Mouse (Mus musculus): Measurements from ENCODE around the gene Rrp12. TPM values are rescaled to one million over a fixed set of nuclear protein-coding genes. Genes with fewer than 3 reads are reported as not detected.
A peak's percentile ranks its signal among the peaks of the same experiment; 100 is the strongest.
"Not testable (repeated sequence)": the region's sequence is repeated elsewhere in the genome, so short reads cannot be mapped to it uniquely, and the experiment has no call there.

Rrp12 gene
- total RNA-seq, 2 experiments from 2014 or later = 33.0 to 34.1 TPM

DNA sequence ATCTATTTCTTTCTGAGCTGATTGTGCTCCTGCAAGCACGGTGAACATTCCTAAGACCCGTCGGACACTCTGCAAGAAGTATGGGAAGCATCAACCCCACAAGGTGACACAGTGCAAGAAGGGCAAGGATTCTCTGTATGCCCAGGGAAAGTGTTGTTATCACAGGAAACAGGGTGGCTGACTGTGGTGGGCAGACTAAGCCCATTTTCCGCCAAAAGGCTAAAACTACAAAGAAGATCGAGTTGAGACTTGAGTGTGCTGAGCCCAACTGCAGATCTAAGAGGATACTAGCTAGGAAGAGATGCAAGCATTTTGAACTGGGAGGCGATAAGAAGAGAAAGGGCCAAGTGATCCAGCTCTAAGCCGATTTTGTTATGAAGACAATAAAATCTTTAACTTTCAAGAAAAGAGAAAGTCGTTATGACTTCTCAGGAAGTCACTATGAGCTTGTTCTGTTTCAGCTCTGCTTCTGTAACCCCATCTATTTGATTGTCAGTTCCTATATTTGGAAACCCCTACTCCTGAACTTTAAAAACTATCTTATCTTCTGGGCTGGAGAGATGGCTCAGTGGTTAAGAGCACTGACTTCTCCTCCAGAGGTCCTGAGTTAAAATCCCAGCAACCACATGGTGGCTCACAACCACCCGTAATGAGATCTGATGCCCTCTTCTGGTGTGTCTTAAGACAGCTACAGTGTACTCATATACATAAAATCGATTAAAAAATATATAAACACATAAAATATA is 7.0 kb upstream of the Rrp12 start:
- Histone ChIP-seq H3K4me3 (no peak overlapping the region), H3K27ac (no peak overlapping the region)
- intact Hi-C loops (cut with DNase I) = no loop called here
- TF ChIP-seq CTCF (IDR thresholded peaks at IDR 0.05) = no peak
- DNase-seq (ENCODE audit: extremely low spot score in 1 of 2, low spot score in 2 of 2) = no peak

DNA sequence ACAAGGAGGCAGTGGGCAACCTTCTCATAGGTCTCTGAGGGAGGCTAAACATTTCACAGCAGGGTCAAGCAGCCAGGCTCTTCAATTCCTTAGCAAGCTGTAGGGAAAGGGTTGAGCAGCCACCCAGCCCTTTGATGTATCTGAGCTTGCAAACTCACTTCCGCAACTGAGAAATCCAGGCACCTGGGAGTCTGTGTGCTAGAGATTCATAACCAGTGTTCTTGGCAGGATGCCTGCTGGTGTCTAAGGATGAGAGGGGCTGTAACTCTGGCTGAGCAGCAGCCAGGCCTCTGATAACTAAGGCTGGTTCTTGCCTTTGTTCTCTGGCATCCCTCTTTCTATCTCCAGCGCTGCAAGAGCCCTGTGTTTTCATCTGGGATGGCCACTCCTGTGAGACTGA is 5.7 kb upstream of the Rrp12 start:
- TF ChIP-seq CTCF (IDR thresholded peaks at IDR 0.05) = no peak
- intact Hi-C loops (cut with DNase I) = no loop called here
- H3K27ac ChIP-seq = no peak overlapping the region
- no peak for DNase-seq (ENCODE audit: extremely low spot score in 1 of 2, low spot score in 2 of 2)
- H3K4me3 ChIP-seq = no peak overlapping the region

- no peak overlapping the region for H3K4me3 ChIP-seq
- H3K27ac ChIP-seq = no peak overlapping the region
- TF ChIP-seq CTCF (IDR thresholded peaks at IDR 0.05) = no peak
- DNase-seq (ENCODE audit: extremely low spot score in 1 of 2, low spot score in 2 of 2) = no peak
- intact Hi-C loops (cut with DNase I) = no loop called here
These were observed 4.6 kb upstream of the Rrp12 start for GRCm38 (mm10) chr19:41900495-41901090.

DNA sequence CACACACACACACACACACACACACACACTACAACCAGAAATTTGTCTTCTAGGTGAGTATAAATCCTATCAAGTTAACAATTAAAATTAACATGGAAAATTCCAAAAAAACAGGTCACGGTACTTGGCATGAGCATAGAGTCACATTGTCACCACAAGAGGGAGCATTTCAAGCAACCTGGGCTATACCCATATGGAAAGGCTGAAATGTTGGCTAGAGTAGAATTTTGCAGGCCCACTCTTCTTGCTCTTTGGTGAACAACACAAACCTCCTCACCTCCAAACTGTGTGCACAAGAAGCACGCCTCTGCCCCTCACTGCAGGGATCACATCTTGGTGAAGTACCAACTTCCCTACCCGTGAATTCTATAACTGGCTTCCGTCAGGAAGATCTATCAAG is 2.9 kb upstream of the Rrp12 start:
- DNase-seq (ENCODE audit: extremely low spot score in 1 of 2, low spot score in 2 of 2) = no peak

GRCm38 (mm10) chr19:41896319-41896711 is 342 bp upstream of the Rrp12 start:
- H3K27ac ChIP-seq = peak overlapping the region; percentile 50
- TF ChIP-seq CTCF (IDR thresholded peaks at IDR 0.05) = no peak
- intact Hi-C loops (cut with DNase I) = loop anchor here (5.0 kb wide), 1 partner anchor 131 kb away; no protein-coding TSS in a partner anchor
- H3K4me3 ChIP-seq = peak overlapping the region; percentile 91
- no peak for DNase-seq (ENCODE audit: extremely low spot score in 1 of 2, low spot score in 2 of 2)

More for the DNA sequence above, 2.9 kb upstream of the Rrp12 start:
- TF ChIP-seq CTCF (IDR thresholded peaks at IDR 0.05) = peak; percentile 67
- no peak overlapping the region for H3K4me3 ChIP-seq
- H3K27ac ChIP-seq = no peak overlapping the region
- intact Hi-C loops (cut with DNase I) = loop anchor here (5.0 kb wide), 1 partner anchor 128 kb away; no protein-coding TSS in a partner anchor

- no peak for DNase-seq (ENCODE audit: extremely low spot score in 1 of 2, low spot score in 2 of 2)
- Histone ChIP-seq H3K4me3 (peak overlapping the region; percentile 91), H3K27ac (no peak overlapping the region)
- TF ChIP-seq CTCF (IDR thresholded peaks at IDR 0.05) = no peak
- intact Hi-C loops (cut with DNase I) = loop anchor here (5.0 kb wide), 1 partner anchor 132 kb away; no protein-coding TSS in a partner anchor
These were observed 1.0 kb downstream of the Rrp12 start for GRCm38 (mm10) chr19:41894959-41895358.

DNA sequence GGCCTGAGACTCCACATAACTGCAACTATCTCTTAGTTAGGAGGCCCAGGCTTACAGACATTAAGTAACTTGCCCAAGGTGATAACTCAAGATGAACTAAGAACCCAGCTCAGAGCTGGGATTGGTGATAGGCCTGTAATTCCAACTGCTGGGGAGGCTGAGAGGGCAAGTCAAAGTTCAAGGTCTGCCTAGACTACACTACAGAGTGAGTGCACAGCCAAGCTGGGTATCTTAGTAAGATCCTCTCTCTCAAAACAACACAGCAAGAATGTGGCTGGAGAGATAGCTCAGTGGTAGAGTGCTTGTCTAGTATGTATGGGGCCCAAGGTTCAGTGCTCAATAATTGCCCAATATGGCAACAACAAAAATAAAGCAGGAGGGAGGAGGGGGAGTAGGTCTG is 7.8 kb downstream of the Rrp12 start:
- DNase-seq (ENCODE audit: extremely low spot score in 1 of 2, low spot score in 2 of 2) = no peak
- TF ChIP-seq CTCF (IDR thresholded peaks at IDR 0.05) = no peak
- intact Hi-C loops (cut with DNase I) = no loop called here
- Histone ChIP-seq H3K4me3 (no peak overlapping the region), H3K27ac (no peak overlapping the region)

DNA sequence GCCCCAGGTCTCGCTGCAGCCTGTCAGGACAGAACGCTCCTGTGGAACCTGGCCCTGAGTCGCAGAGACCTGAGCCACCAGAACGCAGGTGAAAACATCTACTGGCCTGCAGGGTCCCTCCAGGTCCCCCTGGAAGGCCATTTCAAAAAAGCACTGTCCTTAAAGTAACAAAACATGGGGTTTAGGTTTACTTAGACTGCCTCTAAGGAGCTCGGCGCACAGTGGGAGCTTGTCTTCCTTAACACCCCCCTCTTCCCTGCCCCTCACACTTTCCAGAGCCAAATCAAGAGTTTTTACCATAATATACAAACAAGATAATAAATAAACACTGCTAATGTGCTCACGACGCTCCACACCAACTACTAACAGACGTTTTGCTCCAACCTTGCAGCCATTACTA is 12.1 kb downstream of the Rrp12 start:
- no peak overlapping the region for H3K4me3 ChIP-seq
- no peak for TF ChIP-seq CTCF (IDR thresholded peaks at IDR 0.05)
- H3K27ac ChIP-seq = no peak overlapping the region
- intact Hi-C loops (cut with DNase I) = no loop called here
- DNase-seq (ENCODE audit: extremely low spot score in 1 of 2, low spot score in 2 of 2) = no peak

GRCm38 (mm10) chr19:41881842-41882241 is 14.1 kb downstream of the Rrp12 start:
- H3K4me3 ChIP-seq = no peak overlapping the region
- no peak overlapping the region for H3K27ac ChIP-seq
- intact Hi-C loops (cut with DNase I) = no loop called here
- TF ChIP-seq CTCF (IDR thresholded peaks at IDR 0.05) = no peak
- DNase-seq (ENCODE audit: extremely low spot score in 1 of 2, low spot score in 2 of 2) = no peak

DNA sequence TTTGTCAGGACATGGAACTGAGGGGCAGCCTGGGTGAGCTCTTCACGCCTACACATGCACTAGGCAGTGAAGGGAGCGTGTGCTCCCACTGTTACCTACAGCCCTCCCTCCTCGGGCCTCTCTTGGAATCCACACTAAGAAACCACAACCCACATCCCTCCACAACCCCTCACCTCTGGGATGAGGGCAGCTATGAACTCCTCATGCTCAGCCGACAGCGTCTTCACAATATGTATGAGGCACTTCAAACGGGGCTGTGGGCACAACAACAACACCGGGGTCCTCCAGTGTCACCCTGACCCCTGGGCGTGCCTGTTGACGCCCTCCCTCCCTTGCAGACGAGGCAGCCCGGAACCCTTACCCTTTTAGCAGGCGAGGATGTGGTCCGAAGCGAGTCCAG is 21.6 kb downstream of the Rrp12 start:
- DNase-seq (ENCODE audit: extremely low spot score in 1 of 2, low spot score in 2 of 2) = no peak
- intact Hi-C loops (cut with DNase I) = no loop called here
- TF ChIP-seq CTCF (IDR thresholded peaks at IDR 0.05) = no peak
- no peak overlapping the region for H3K27ac ChIP-seq
- no peak overlapping the region for H3K4me3 ChIP-seq

GRCm38 (mm10) chr19:41872285-41872684 is 23.7 kb downstream of the Rrp12 start:
- intact Hi-C loops (cut with DNase I) = no loop called here
- no peak for TF ChIP-seq CTCF (IDR thresholded peaks at IDR 0.05)
- DNase-seq (ENCODE audit: extremely low spot score in 1 of 2, low spot score in 2 of 2) = no peak
- no peak overlapping the region for H3K4me3 ChIP-seq
- peak overlapping the region; percentile 76 for H3K27ac ChIP-seq

GRCm38 (mm10) chr19:41869946-41870345 is 26.0 kb downstream of the Rrp12 start:
- peak overlapping the region; percentile 44 for H3K27ac ChIP-seq
- DNase-seq (ENCODE audit: extremely low spot score in 1 of 2, low spot score in 2 of 2); intact Hi-C loops (cut with DNase I); H3K4me3 ChIP-seq: not testable (repeated sequence)

DNA sequence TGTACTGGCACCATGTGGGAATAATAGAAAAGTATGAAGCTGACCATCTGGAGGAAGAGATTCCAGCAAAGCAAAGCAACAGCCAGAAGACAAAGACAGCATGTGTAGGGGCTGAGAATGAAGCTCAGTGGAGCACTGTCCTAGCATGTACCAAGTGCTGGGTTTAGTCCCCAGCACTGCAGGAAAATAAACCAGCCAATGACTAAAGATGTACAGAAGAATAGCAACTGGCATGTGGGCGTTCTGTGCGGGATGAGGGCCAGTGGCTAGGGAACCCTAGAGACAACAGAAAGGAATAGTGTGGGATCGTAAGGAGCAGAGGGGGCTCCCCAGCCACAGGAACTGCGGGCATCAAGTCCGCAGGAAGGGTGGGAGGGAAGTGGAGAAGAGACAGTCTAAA is 26.7 kb downstream of the Rrp12 start:
- peak overlapping the region; percentile 44 for H3K27ac ChIP-seq
- DNase-seq (ENCODE audit: extremely low spot score in 1 of 2, low spot score in 2 of 2) = peak in 1 of 2 experiments; percentile 38
- H3K4me3 ChIP-seq = no peak overlapping the region
- TF ChIP-seq CTCF (IDR thresholded peaks at IDR 0.05) = no peak
- intact Hi-C loops (cut with DNase I) = no loop called here

Data from left cerebral cortex, adult 2 months (tissue).